Mouse (Mus musculus): ENCODE data around the gene Dgcr2. TPM values are rescaled to one million over a fixed set of nuclear protein-coding genes. Genes with fewer than 3 reads are reported as not detected.

Dgcr2 gene
- polyA plus RNA-seq, 1 experiment from 2014 or later: 86.3 TPM

DNA sequence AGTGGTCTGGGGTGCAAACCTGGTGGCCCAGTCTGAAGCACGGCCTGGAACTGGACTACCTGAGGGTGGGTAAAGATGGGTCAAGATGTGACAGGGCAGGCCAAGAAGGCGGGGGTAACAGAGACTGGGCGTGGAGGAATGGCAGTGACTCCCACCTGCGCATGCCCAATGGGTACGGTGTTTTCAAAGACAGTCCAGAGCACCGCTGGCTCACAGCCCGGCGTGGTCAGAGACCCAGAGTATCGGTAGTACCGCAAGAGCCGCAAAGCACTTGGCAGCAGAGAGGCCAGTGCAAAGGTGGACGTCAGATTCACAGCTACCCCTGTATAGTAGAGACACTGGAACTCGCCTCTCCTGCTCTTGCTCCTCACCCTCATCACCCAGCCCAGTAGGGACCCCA, 62.9 kb downstream of the Dgcr2 start:
- peaks cover 75% of the 10 kb centered on the region for H3K27me3 ChIP-seq
- H3K9me3 ChIP-seq: no peaks in the 10 kb centered on the region
- H3K4me1 ChIP-seq (replicated peaks): peaks cover 37% of the 10 kb centered on the region
- WGBS: 45% methylated on average over 13 of the region's 13 CpGs
- 0 out of 2 replicates have a peak, but pooled peaks have one; percentile 6 for ATAC-seq (ENCODE audit: low read depth)
- no peak overlapping the region for H3K4me3 ChIP-seq
- no peak overlapping the region for H3K27ac ChIP-seq (replicated peaks)
- H3K4me2 ChIP-seq: 0 out of 2 replicates have a peak overlapping the region, but pooled peaks have one; percentile 73
- H3K36me3 ChIP-seq: peaks cover 9% of the 10 kb centered on the region
- H3K9ac ChIP-seq: 0 out of 2 replicates have a peak overlapping the region, but pooled peaks have one; percentile 28

DNA sequence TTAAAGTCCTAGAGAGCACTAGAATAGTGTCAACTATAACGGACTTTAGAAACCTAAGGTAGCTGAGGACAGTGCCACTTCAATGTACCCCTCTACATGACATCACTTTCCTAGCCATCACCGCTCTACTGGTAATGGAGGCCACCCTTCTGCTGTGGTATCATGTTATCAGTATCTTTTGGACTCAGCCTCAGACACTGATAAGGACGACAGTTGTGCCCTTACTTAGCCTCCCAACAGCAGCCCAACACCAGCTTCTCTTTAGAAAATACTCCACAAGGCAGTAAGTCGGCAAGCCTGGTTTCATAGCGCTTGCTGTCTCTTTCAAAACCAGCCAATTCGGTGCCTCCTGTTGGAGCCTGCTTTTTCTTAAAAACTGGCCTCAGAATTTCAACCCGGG, 63.8 kb downstream of the Dgcr2 start:
- WGBS: 55% methylated on average over 7 of the region's 7 CpGs
- Histone ChIP-seq H3K9ac (peak overlapping the region; percentile 79), H3K4me3 (peak overlapping the region; percentile 51), H3K9me3 (no peaks in the 10 kb centered on the region), H3K36me3 (peaks cover 7% of the 10 kb centered on the region; the same call in 1 of the 2 replicates), H3K4me1 (replicated peaks) (peaks cover 37% of the 10 kb centered on the region), H3K27ac (replicated peaks) (peak overlapping the region; percentile 90), H3K27me3 (peaks cover 84% of the 10 kb centered on the region), H3K4me2 (peak overlapping the region; percentile 73)
- ATAC-seq (ENCODE audit: low read depth): peak; percentile 4; the same call in 1 of the 2 replicates

- peaks cover 5% of the 10 kb centered on the region; the same call in 1 of the 2 replicates for H3K36me3 ChIP-seq
- H3K27ac ChIP-seq (replicated peaks): peak overlapping the region; percentile 90
- peak overlapping the region; percentile 73 for H3K4me2 ChIP-seq
- H3K4me1 ChIP-seq (replicated peaks): peaks cover 37% of the 10 kb centered on the region
- H3K4me3 ChIP-seq: peak overlapping the region; percentile 51
- under 1% methylated on average over 50 of the region's 103 CpGs for WGBS
- H3K9me3 ChIP-seq: no peaks in the 10 kb centered on the region
- peak overlapping the region; percentile 79 for H3K9ac ChIP-seq
- ATAC-seq (ENCODE audit: low read depth): peak; percentile 74
- H3K27me3 ChIP-seq: peaks cover 87% of the 10 kb centered on the region
Observed at GRCm38 (mm10) chr16:17833681-17834399, 64.5 kb downstream of the Dgcr2 start.

GRCm38 (mm10) chr16:17833321-17833680, 65.1 kb downstream of the Dgcr2 start:
- H3K27me3 ChIP-seq: peaks cover 87% of the 10 kb centered on the region
- H3K9ac ChIP-seq: peak overlapping the region; percentile 79
- no peaks in the 10 kb centered on the region for H3K36me3 ChIP-seq
- peak; percentile 82 for ATAC-seq (ENCODE audit: low read depth)
- peaks cover 37% of the 10 kb centered on the region for H3K4me1 ChIP-seq (replicated peaks)
- WGBS: 1% methylated on average over 37 of the region's 37 CpGs
- H3K27ac ChIP-seq (replicated peaks): peak overlapping the region; percentile 90
- peak overlapping the region; percentile 73 for H3K4me2 ChIP-seq
- no peaks in the 10 kb centered on the region for H3K9me3 ChIP-seq
- H3K4me3 ChIP-seq: peak overlapping the region; percentile 51

DNA sequence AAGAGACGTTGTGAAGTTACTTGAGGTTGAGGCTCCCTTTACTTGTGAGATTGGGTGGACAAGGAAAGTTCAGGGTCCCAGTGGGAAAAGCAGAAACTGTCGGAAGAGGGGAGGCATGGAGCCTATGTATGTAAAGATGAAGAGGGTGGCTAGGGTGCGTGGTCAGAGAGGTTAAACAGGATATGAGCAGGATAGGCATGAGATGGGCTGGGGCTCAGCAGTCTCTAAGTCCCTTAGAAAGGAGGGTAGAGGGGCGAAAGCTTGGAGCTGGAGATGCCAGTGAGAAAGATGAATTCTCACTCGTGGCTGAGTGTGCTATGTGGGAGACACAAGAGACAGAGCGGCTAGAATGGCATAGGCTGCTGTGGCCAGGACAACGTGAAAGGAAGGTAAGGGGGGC, 65.5 kb downstream of the Dgcr2 start, which contains the start of gene B830017H08Rik:
TSS of gene B830017H08Rik (plus strand) at position 301 of the 400 bp plus-strand sequence.
- Histone ChIP-seq H3K4me2 (peak within 1 kb of the TSS; percentile 73), H3K9ac (peak within 1 kb of the TSS; percentile 79), H3K9me3 (no peaks in the 10 kb centered on the region), H3K27ac (replicated peaks) (peak within 1 kb of the TSS; percentile 90), H3K36me3 (no peaks in the 10 kb centered on the region), H3K4me3 (peak within 1 kb of the TSS; percentile 51), H3K4me1 (replicated peaks) (peaks cover 37% of the 10 kb centered on the region), H3K27me3 (peaks cover 85% of the 10 kb centered on the region)
- 22% methylated on average over 7 of the region's 7 CpGs for WGBS
- 0 out of 2 replicates have a peak, but pooled peaks have one; percentile 6 for ATAC-seq (ENCODE audit: low read depth)

GRCm38 (mm10) chr16:17831781-17832180, 66.6 kb downstream of the Dgcr2 start:
- Histone ChIP-seq H3K27me3 (peaks cover 74% of the 10 kb centered on the region), H3K27ac (replicated peaks) (no peak overlapping the region), H3K9me3 (no peaks in the 10 kb centered on the region), H3K36me3 (no peaks in the 10 kb centered on the region), H3K9ac (no peak overlapping the region), H3K4me1 (replicated peaks) (peaks cover 37% of the 10 kb centered on the region), H3K4me3 (no peak overlapping the region), H3K4me2 (no peak overlapping the region)
- WGBS: 13% methylated on average over 11 of the region's 11 CpGs
- ATAC-seq (ENCODE audit: low read depth): no peak

DNA sequence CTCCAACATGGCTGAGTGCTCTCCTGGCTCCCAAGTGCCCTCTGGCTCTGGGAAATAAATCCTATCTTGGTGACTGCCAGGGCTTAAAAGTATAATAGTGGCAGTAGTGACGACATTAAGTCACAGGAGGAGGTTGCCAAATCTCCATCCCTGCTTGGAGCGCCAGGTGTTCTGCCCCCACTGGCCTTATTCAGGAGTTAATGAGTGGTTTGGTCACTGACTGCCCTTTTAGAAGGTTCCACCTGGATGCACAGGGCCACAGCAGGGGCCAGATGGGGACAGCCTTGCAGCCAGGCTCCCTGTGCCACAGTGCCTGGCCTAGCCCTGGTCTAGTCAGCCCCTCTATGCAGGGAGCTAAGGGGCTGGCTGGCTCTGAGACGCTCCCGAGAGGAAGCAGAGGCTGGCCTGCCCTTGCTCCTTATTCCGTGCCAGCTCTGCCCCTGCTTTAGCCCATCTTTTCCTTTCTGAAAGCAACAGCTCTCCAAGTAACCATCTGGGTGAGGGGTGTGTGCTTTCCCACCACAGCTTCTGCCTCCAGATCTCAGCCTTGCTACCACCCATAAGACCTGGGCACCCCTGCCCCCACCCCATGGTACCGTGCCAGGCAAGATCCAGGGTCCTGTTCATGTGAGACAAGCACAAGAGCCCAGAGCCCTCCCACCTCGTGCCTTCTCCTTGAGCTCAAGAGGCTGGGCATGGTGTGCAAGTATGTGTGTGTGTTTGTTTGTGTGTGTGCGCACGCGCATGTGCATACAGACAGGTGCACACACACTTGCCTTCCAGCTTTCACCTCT, 67.8 kb downstream of the Dgcr2 start:
- H3K4me3 ChIP-seq: no peak overlapping the region
- no peak overlapping the region for H3K4me2 ChIP-seq
- peaks cover 34% of the 10 kb centered on the region for H3K4me1 ChIP-seq (replicated peaks)
- no peaks in the 10 kb centered on the region for H3K36me3 ChIP-seq
- no peak overlapping the region for H3K27ac ChIP-seq (replicated peaks)
- H3K9me3 ChIP-seq: no peaks in the 10 kb centered on the region
- WGBS: 71% methylated on average over 10 of the region's 10 CpGs
- ATAC-seq (ENCODE audit: low read depth): no peak
- peaks cover 62% of the 10 kb centered on the region for H3K27me3 ChIP-seq
- no peak overlapping the region for H3K9ac ChIP-seq

DNA sequence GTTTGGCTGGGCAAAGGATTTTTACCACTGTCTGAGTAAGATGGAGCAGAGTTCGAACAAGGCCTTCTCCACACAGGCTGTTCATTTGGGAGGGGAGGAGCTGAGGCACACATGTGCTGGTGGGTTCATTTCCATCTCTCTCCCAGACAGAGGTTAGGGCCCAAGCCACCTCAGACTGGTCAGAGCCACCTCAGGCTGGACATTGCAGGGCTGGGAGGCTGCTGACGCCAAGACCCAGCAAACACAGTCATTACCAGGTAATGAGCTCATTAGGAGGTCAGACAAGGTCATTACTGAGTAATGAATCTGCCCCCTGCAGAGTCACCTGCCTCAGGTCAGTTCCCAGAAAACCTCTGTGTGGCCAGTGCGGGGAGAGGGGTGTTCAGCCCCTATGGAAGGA, 69.5 kb downstream of the Dgcr2 start:
- 73% methylated on average over 3 of the region's 3 CpGs for WGBS
- Histone ChIP-seq H3K4me3 (no peak overlapping the region), H3K27ac (replicated peaks) (no peak overlapping the region), H3K27me3 (peaks cover 50% of the 10 kb centered on the region), H3K9me3 (no peaks in the 10 kb centered on the region), H3K4me2 (no peak overlapping the region), H3K9ac (no peak overlapping the region), H3K4me1 (replicated peaks) (peaks cover 17% of the 10 kb centered on the region), H3K36me3 (no peaks in the 10 kb centered on the region)
- no peak for ATAC-seq (ENCODE audit: low read depth)

DNA sequence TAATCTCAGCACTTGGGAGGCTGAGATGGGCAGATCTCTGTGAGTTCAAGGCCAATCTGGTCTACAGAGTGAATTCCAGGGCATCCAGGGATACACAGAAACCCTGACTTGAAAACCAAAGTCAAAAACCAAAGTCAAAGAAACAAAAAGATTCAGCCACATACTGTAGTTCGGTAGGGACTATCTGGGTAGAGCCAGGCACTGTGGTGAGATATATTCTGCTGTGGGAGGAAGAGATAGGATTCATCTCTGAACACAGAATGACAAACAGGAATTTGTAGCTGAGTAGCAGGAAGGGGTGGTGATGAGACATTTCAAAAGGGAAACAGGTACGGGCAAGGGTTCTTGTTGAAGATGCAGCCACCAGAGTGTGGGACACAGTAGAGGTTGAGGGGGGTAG, 70.1 kb downstream of the Dgcr2 start:
- Histone ChIP-seq H3K4me3 (no peak overlapping the region), H3K9ac (no peak overlapping the region), H3K27ac (replicated peaks) (no peak overlapping the region), H3K4me1 (replicated peaks) (peaks cover 13% of the 10 kb centered on the region), H3K27me3 (peaks cover 45% of the 10 kb centered on the region), H3K36me3 (no peaks in the 10 kb centered on the region), H3K9me3 (no peaks in the 10 kb centered on the region), H3K4me2 (no peak overlapping the region)
- ATAC-seq (ENCODE audit: low read depth): no peak
- WGBS: 85% methylated on average over 2 of the region's 2 CpGs

DNA sequence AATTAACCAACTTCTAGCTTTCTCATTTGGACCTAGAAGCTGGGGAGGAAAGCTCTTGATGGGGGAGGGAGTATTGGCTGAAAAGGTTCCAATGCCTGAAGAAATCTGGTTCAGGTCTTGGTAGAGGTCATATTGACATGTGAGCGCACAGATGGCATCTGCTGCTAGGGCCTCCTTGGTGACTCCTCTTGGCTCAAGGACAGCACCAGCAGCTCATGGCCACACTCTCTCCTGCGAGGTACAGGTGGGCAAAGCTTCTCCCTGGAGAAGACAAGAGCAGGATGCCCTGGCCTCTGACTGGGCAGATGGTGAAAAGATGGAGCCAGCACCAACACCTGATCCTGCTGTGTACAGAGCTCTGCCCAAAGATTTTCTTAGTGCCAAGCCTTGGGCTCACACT, 71.9 kb downstream of the Dgcr2 start:
- H3K4me2 ChIP-seq: no peak overlapping the region
- ATAC-seq (ENCODE audit: low read depth): no peak
- 78% methylated on average over 2 of the region's 2 CpGs for WGBS

DNA sequence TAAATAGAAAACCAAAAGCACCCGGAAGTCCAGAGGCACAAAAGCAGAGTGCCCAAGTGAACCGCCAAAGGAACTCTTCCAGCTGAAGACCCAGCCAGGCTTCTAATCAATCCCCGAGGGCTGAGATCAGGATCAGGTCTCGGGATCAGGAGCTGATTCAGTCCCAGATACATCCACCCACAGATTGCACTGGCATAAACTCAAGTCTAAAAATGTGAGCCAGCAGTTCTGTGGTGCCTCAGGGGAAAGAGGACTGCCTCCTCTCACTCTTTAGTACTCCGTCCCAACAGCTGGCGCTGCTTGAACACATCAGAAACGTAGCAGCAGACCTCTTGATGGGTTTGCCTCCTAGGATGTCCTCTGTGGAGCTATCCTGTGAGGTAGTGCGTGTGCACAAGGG, 81.8 kb downstream of the Dgcr2 start:
- no peak overlapping the region for H3K4me3 ChIP-seq
- H3K27me3 ChIP-seq: peaks cover 43% of the 10 kb centered on the region
- peaks cover 16% of the 10 kb centered on the region for H3K4me1 ChIP-seq (replicated peaks)
- H3K27ac ChIP-seq (replicated peaks): no peak overlapping the region
- H3K9me3 ChIP-seq: no peaks in the 10 kb centered on the region
- 79% methylated on average over 8 of the region's 8 CpGs for WGBS
- no peak overlapping the region for H3K4me2 ChIP-seq
- H3K9ac ChIP-seq: peak overlapping the region; percentile 76
- no peak for ATAC-seq (ENCODE audit: low read depth)
- H3K36me3 ChIP-seq: no peaks in the 10 kb centered on the region

More for the DNA sequence above, 71.9 kb downstream of the Dgcr2 start:
- no peaks in the 10 kb centered on the region for H3K9me3 ChIP-seq
- no peak overlapping the region for H3K27ac ChIP-seq (replicated peaks)
- H3K36me3 ChIP-seq: no peaks in the 10 kb centered on the region
- no peak overlapping the region for H3K9ac ChIP-seq
- 0 out of 2 replicates have a peak, but pooled peaks cover 3% of the 10 kb centered on the region for H3K4me1 ChIP-seq (replicated peaks)
- H3K4me3 ChIP-seq: no peak overlapping the region
- peaks cover 32% of the 10 kb centered on the region for H3K27me3 ChIP-seq

Data from neural tube, embryonic 13.5 days (tissue).